In genomic region chr8:84208381-84209380, GRCm38 (mm10) we compare ENCODE assay signal across 8 mouse cellular contexts. TPM values are rescaled to one million over a fixed set of nuclear protein-coding genes. Genes with fewer than 3 reads are reported as not detected.
DNase-seq lines count a peak whose midpoint lies in the region; ATAC-seq and TF ChIP-seq lines count a peak whose summit lies in the region.

No protein-coding gene starts in this region.

- H3K9me3 ChIP-seq in forebrain, embryonic 10.5 days, result no peaks in the 10 kb centered on the region
- H3K9me3 ChIP-seq in neural tube, embryonic 15.5 days (replicated peaks), result no peaks in the 10 kb centered on the region

- H3K4me2 ChIP-seq in neural tube, embryonic 15.5 days, result no peak overlapping the region

- WGBS in lung, adult 2 months, result 54% methylated on average over 17 of the region's 17 CpGs
- WGBS in forebrain, embryonic 10.5 days, result 43% methylated on average over 17 of the region's 17 CpGs
- 40% methylated on average over 17 of the region's 17 CpGs for WGBS in neural tube, embryonic 15.5 days

- no peak for TF ChIP-seq CTCF in lung, adult 2 months (IDR thresholded peaks at IDR 0.05; ENCODE audit: insufficient read depth, low read length)

- 0 out of 2 replicates have a peak, but pooled peaks have one; percentile 23 for ATAC-seq in neural tube, embryonic 15.5 days (ENCODE audit: low FRiP score)

- peaks cover 64% of the 10 kb centered on the region for H3K36me3 ChIP-seq in forebrain, embryonic 10.5 days (replicated peaks)
- H3K36me3 ChIP-seq in neural tube, embryonic 15.5 days, result peaks cover 27% of the 10 kb centered on the region

- TF ChIP-seq POLR2A in lung, adult 2 months (IDR thresholded peaks at IDR 0.05; ENCODE audit: borderline replicate concordance, extremely low read depth, low read depth, low read length), result 0 out of 2 replicates have a peak, but pooled peaks have one; percentile 5

- peaks cover 16% of the 10 kb centered on the region for H3K4me1 ChIP-seq in lung, adult 2 months (ENCODE audit: control insufficient read depth, insufficient read depth, low read length)
- H3K4me1 ChIP-seq in forebrain, embryonic 10.5 days, result peaks cover 35% of the 10 kb centered on the region
- peaks cover 31% of the 10 kb centered on the region for H3K4me1 ChIP-seq in neural tube, embryonic 15.5 days

- no peak overlapping the region for H3K4me3 ChIP-seq in lung, adult 2 months (replicated peaks; ENCODE audit: extremely low read depth, low read depth, low read length)
- H3K4me3 ChIP-seq in forebrain, embryonic 10.5 days, result no peak overlapping the region
- H3K4me3 ChIP-seq in neural tube, embryonic 15.5 days (replicated peaks), result no peak overlapping the region

- DNase-seq in lung, adult 2 months, result no peak
- no peak for DNase-seq in lung, postnatal 36 days
- DNase-seq in forebrain, embryonic 10.5 days (ENCODE audit: extremely low spot score, low spot score), result no peak
- peak; percentile 74 for DNase-seq in kidney, postnatal 10 days
- DNase-seq in urinary bladder, postnatal 14 days (ENCODE audit: low spot score), result no peak
- DNase-seq in frontal cortex, adult 2 months (ENCODE audit: extremely low spot score in 1 of 2, low spot score in 1 of 2), result no peak
- DNase-seq in layer of hippocampus, postnatal 36 days, result no peak

- no peaks in the 10 kb centered on the region for H3K27me3 ChIP-seq in forebrain, embryonic 10.5 days (ENCODE audit: poor library complexity, severe bottlenecking)
- H3K27me3 ChIP-seq in neural tube, embryonic 15.5 days (replicated peaks), result no peaks in the 10 kb centered on the region

- H3K27ac ChIP-seq in forebrain, embryonic 10.5 days, result peak overlapping the region; percentile 67
- H3K27ac ChIP-seq in neural tube, embryonic 15.5 days (replicated peaks), result peak overlapping the region; percentile 46

- 0 out of 2 replicates have a peak overlapping the region, but pooled peaks have one; percentile 17 for H3K9ac ChIP-seq in neural tube, embryonic 15.5 days (replicated peaks)

RNA-seq across cellular contexts. Expression of gene Nanos3, which starts 23.7 kb away (rescaled TPM):
- 0.18 and 0.54 TPM in 2 replicates for polyA plus RNA-seq in lung, adult 2 months (2012; rRNA removed)
- 2.6 and 3.7 TPM in 2 replicates for polyA plus RNA-seq in forebrain, embryonic 10.5 days (2016; fragmentation: Nextera tagmentation; extraction: Ambion mirVana)
- polyA plus RNA-seq in neural tube, embryonic 15.5 days (2015; fragmentation: Nextera tagmentation; extraction: Ambion mirVana), result 7.4 and 11.9 TPM in 2 replicates
- polyA plus RNA-seq in frontal cortex, adult 2 months (2012; rRNA removed), result 2.1 and 2.6 TPM in 2 replicates
- 1 to 10 TPM; 2.2 to 4.9 TPM for total RNA-seq in layer of hippocampus, postnatal 36 days (2021)

RNA-seq across cellular contexts. Expression of gene Zswim4, which starts 28.2 kb away (rescaled TPM):
- 21.2 and 24.0 TPM in 2 replicates for polyA plus RNA-seq in lung, adult 2 months (2012; rRNA removed)
- polyA plus RNA-seq in forebrain, embryonic 10.5 days (2016; fragmentation: Nextera tagmentation; extraction: Ambion mirVana), result 28.6 and 31.4 TPM in 2 replicates
- polyA plus RNA-seq in neural tube, embryonic 15.5 days (2015; fragmentation: Nextera tagmentation; extraction: Ambion mirVana), result 14.8 and 16.0 TPM in 2 replicates
- polyA plus RNA-seq in frontal cortex, adult 2 months (2012; rRNA removed), result 13.7 TPM in 2 replicates
- 10 to 100 TPM; 16.8 to 18.1 TPM for total RNA-seq in layer of hippocampus, postnatal 36 days (2021)

RNA-seq across cellular contexts. Expression of gene D8Ertd738e, which starts 40.8 kb away (rescaled TPM):
- 116 and 149 TPM in 2 replicates for polyA plus RNA-seq in lung, adult 2 months (2012; rRNA removed)
- polyA plus RNA-seq in forebrain, embryonic 10.5 days (2016; fragmentation: Nextera tagmentation; extraction: Ambion mirVana), result 386 and 390 TPM in 2 replicates
- polyA plus RNA-seq in neural tube, embryonic 15.5 days (2015; fragmentation: Nextera tagmentation; extraction: Ambion mirVana), result 263 and 280 TPM in 2 replicates
- 216 and 261 TPM in 2 replicates for polyA plus RNA-seq in frontal cortex, adult 2 months (2012; rRNA removed)
- 100 to 1,000 TPM; 131 to 145 TPM for total RNA-seq in layer of hippocampus, postnatal 36 days (2021)

RNA-seq across cellular contexts. Expression of gene Mri1, which starts 48.4 kb away (rescaled TPM):
- 66.2 and 78.8 TPM in 2 replicates for polyA plus RNA-seq in lung, adult 2 months (2012; rRNA removed)
- polyA plus RNA-seq in forebrain, embryonic 10.5 days (2016; fragmentation: Nextera tagmentation; extraction: Ambion mirVana), result 65.2 and 71.3 TPM in 2 replicates
- polyA plus RNA-seq in neural tube, embryonic 15.5 days (2015; fragmentation: Nextera tagmentation; extraction: Ambion mirVana), result 51.5 and 58.8 TPM in 2 replicates
- polyA plus RNA-seq in frontal cortex, adult 2 months (2012; rRNA removed), result 26.0 and 30.5 TPM in 2 replicates
- total RNA-seq in layer of hippocampus, postnatal 36 days (2021), result 10 to 100 TPM; 15.1 to 16.2 TPM
